Mouse (Mus musculus) mouse trophoblast stem cell (cell line): ENCODE measurements around the gene Homer1.

Experiments used
- in situ Hi-C, 2 experiments: fragments of 300-500 bp; cut with MseI, MboI; formaldehyde crosslinking; loops; 2 replicates in 1 of 2; 3 replicates in 1 of 2; pipeline ENCODE4 v1.15.1; 2025

The Homer1 gene

DNA sequence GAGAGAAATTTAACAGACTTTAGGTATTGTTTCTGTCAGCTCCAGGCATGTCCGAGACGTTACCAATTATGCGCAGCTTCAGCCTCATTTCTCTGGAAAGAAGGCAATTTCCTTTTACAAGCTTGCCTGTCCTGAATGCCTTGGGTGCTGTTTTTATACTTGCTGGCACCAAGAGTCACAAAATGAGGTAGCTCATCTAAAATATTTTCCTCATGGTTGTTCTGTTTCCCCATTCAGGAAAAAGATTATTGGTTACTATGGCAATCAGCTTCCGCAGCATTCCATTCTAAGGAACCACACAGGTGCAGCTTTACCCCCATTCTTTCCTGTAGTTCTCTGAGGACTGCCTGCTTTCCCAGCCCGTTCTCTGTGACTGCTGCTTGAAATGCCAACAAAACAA is at the start of gene Homer1:
Gene Homer1 (plus strand): TSS at position 320 of the 400 bp plus-strand sequence.
- in situ Hi-C loops, result no loop called here

DNA sequence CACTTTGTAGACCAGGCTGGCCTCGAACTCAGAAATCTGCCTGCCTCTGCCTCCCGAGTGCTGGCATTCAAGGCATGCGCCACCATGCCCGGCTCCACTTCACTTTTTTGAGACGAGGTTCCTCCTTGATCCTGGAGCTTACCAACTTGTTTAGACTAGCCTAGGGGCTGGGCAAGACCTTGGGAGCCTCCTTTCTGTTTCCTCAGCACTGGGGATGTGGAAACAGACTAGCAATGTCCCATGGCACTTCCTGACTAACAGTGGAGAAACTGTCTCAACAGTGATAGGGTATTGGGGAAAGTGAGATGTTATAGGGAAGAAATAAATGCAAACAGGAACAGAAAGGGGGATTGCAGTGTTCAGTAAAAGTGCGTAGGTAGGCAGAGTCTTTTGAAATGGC is 47.7 kb upstream of the Homer1 start:
- in situ Hi-C loops, result no loop called here

DNA sequence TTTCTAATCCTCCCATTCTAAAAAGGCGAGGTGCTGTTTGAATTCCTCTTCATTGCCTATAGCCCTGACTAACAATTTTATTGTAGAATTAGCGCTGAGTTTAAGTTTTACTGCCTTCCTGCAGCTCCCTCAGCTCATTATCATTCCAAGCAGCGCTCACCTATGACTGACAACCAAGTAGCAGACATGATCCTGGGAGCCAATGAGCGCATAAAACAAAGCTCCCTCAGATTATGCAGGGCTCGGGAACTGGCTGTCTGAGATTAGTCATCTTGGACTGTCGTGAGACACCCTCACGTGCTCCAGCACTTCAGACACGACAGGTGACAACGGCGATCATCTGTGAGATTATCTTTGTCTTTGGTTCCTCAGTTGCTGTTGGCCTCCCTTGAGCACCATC is 47.3 kb upstream of the Homer1 start:
- in situ Hi-C loops, result no loop called here

DNA sequence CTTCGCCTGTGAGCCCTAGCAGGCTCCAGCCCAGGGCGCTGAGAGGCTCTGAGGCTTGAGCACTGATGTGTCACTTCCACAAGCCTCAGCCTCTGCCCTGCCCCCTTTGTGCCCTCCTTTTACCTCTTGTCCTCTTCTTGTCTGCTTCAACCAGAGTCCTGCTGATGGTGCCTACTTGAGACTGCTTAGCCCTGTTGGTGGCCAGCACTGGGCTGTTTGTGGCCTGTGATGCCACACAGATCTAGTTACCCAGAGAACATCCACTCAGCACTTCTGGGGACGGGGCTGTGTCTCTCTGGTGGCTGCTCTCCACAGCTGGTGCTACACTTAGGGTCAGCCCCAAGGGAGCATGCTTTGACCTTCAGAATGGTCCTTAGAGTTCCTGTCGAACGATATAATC is 46.5 kb upstream of the Homer1 start:
- in situ Hi-C loops, result no loop called here

DNA sequence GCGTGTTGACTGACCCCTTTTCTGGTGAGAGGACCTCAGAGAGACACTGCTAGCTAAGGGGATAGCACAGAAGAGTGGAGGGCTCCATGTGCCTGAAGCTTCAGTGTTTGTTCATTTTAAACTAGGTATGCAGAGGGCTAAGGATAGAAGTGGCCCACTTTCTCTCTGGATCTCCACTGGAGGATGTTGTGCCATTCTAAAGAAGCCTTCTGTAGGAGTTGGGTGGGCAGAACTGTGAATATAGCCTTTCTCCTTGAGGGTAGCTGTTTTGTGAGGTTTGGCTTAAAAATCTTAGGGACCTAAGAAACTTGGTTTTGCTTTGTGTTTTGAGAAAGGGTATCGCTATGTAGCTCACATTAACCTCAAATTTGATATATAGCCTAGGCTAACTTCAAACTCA is 32.3 kb upstream of the Homer1 start:
- in situ Hi-C loops, result no loop called here

DNA sequence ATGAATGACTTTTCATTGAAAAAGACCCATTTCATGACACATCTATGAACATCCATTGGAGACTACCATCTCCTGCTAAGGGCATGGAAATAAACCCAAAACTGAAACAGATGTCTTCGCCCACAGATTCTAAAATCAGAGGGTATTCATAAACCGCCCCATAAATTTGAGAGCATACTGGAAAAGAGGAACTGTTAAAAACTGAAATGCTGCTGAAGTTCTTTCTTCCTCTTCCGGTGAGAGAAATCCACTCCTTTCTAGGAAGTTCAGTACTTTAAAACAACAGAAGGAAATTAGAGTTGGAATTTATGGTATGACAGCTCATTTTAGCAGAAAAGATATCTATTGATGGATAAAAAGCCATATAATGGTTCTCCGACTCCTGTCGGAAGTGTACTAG is 1.1 kb downstream of the Homer1 start:
- in situ Hi-C loops, result no loop called here

DNA sequence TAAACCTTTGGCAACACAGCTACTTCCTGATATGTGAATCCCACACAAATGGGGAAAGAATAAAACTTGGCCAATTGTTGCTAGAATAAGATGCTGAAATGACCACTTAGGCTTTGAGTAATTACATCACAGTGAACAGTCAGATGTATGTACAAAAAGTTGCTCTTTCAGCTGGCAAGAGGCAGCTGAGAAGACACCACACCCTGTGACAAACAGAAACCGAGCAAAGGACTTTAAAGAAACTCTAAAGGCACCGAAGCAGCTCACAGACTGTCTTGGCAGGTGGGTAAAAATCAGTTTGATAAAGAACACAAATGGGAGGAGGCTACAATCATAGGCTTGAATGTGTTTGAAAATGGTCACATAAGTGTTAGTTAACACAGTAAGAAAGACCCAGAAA is 1.6 kb downstream of the Homer1 start:
- in situ Hi-C loops, result no loop called here

DNA sequence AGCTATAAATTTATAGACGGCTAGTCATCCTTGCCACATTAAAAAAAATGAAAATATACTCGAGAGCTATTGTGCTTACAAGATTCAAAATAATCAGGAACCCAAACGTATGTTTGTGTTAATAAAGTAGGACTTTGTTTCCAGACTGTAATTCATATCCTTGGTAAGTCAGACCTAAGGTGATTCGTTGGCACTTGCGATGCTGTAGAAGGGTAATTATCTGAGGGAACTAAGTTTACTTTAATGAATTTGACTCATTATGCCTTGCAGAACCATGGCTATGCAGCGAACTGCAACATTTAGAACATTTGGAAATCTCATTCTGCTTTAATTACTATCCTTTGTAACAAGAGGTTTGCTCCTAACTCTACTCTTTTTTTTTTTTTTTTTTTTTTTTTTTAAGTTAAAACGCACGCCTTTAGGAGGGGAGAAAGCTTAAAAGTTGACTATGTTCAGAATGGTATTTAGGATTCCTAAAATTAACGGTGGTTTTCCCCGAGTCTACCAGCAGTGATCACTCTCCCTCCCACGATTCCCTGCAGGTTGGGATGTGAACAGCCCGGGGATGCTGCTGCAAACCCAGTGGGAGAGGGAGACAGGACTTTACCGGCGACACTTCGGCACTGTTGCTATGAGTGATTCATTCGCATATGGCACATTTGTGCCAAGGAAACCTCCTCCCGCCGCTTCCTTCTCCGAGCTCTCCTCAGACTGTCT is 3.6 kb downstream of the Homer1 start:
- in situ Hi-C loops, result no loop called here

DNA sequence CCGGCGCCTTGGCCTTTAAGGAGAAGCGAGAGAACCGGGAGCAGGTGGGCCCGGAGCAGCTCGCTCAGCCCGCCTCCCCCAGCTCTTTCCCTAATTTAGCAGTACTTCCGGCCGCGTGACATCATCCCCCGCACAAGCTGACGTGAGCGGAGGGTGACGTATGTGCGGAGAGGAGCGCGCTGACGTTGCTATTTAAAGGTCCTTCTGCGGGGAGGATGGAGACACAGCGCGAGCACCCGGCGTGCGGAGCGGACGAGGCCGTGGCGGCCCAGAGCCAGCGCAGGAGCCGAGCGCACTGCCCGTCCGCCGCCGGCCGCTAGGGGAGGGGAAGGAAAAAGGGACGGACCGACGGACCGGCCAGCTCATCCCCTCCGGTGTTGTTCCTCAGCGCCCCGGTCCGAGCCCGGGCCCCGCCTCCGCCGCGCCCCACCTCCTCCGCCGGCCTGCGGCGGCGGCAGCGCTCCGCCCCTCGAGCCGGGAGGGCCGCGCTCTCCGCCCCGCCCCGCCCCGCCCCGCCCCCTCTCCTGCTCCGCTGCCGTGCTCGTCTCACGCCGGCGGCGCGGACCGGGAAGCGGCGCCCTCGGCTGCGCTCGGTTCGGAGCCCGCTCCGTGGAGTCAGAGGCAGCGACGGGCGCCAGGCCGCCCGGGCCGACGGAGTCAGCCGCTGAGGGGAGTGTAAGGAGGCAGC is 4.3 kb downstream of the Homer1 start:
- in situ Hi-C loops, result no loop called here

DNA sequence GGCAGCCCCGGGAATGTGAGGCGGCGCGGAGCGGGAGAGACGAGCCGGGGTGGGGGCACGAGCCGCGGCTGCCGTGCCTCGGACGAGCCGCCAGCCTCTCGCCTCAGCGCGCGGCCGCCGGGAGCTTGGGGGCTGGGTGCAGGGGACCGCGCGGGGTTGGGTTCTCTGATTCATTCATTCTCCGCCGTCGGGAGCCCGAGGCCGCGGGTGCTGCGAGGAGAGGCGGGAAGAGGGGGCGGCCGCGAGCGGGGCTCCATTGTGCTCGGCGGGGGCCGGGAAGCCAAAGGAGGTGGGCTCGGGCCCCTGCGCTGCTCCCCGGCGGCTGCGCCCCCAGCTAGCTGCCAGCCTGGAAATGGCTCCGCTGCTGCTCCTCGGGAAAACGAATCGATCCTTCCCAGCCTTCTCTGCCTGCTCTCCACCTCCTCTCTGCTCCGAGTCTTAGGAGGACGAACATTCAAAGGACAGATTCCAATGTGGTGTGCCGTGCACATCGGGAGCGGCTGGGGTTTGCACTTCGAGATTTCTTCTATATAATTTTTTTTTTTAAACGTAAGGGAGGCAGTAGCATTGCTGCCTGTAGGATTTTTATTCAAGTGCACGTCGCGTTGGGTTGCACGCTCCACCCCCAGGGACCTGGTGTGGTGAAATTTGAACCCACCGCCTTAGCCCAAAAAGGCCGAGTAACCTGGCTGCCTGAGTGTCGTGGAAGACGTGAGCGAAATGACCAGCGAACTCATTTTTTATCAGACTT is 5.0 kb downstream of the Homer1 start:
- in situ Hi-C loops, result no loop called here

DNA sequence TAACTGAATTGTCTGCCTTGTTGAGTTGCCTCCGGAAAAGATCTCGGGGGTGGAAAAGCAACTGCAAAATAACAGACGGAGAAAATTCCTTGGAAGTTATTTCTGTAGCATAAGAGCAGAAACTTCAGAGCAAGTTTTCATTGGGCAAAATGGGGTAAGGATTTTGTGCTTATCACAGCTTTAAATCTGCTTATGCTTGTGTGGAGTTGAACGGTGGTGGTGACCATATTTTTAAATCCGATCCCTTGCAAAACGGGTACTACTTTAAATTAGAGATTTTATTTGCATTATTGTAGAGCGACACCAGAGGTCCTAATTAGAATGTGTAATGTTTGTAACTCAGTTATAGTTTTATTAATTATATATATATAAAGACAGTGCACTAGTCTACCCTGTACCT is 5.7 kb downstream of the Homer1 start:
- in situ Hi-C loops, result no loop called here

DNA sequence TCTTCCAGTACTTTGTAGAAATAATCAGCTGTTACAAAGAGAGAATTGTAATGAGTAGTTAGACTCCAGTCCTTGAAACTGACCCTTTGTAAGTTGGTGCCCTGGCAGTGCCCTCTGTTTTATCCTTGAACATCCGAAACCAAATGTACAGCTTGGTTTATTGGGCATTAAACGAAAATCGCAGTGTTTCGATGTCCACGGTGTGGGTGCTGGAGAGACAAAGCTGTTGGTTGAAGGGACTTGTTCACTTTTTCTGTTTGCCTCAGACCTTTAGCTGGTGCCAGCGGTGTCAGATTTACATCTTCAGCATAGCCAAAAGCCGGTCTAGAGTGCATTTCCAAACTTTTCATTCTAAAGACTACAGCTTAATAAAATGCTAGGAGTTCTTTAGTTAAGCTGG is 6.2 kb downstream of the Homer1 start:
- in situ Hi-C loops, result no loop called here

DNA sequence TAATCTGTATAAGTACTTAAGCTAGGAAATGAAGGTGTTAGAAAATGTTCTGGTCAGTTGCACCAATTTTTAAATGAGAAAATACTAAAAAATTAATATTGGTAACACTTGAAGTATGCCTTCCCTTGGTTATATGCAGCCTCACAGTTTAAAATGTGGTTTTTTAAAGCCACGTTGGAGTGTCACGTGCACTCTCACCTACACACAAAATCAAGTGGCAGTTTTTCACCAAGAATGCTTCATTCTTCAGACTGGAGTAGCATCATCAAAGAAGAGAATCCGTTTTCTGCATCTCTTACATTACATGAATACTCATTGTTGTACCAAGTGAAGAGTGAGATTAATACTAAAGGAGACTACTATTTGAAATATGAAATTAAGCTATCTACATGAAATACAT is 7.1 kb downstream of the Homer1 start:
- in situ Hi-C loops, result no loop called here

DNA sequence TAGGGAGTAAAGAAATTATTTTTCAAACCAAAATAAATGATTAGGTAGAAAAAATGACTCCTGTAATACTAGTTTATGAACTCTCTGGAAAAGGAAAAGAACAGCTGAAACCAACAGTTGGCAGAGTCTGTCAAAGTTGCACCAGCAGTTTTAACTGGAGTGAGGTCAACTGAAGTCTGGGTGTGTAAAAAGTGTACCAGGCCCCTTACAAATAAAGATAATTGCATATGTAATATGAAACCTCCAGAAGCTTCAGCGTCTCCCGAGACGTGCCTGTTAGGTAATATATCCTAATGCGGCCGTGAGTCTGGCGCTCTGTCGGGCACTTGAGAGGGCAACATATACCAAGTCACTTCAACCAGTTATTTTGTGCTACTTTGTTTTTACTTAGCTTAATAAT is 8.3 kb downstream of the Homer1 start:
- in situ Hi-C loops, result no loop called here

DNA sequence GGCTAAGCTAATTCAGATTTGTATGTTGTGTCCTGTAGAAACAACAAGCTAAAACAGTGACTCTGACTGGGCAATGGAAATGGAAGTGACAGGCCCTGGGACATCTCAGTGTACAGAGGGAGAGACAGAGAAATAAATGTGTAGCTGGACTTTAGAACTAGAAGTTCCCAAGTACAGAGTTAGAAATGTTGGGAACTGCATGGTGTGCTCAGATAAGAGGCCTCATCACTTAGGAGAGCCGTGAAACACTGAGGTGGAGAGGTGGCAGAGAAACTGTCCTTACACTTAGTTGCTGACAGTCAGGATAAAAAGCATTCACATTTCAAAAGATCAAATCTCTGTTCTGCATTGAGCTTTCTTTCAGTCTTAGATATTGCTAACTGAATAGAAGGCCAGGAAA is 9.9 kb downstream of the Homer1 start:
- in situ Hi-C loops, result no loop called here

DNA sequence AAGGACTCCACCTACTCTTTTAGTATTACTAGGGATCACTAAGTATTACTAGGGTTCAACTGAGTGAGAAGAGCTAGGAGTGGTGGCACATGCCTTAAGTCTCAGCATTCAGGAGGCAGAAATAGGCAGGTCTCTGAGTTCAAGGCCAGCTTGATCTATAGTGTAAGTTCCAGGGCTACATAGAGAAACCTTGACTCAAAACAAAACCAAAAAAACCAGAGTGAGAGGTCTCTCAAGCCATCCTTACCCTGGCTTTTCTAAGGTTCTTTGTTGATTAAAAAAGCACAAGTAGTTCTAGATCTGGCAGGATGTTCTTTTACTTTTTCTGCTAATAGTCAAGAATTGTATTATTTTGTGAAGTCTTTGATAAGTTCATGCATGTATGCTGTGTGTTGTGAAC is 13.1 kb downstream of the Homer1 start:
- in situ Hi-C loops, result no loop called here

DNA sequence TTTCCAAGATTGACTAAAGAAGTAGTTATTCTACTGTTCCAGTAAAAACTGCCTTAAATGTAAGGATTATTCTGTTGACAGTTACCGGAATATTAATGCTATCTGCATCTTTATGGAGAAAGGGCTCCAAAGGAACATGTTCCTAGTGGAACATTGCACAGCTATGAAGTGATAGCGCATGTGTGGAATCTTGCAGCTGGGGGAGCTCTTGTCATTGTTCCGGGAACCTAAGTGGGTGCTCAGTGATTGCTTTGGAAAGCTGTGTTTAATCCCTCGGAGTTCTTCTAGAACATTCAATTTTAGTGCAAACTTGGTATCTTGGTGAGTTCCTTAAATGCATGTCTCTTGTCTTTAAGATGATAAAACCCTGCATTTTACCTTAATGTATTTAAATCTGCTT is 14.9 kb downstream of the Homer1 start:
- in situ Hi-C loops, result no loop called here

DNA sequence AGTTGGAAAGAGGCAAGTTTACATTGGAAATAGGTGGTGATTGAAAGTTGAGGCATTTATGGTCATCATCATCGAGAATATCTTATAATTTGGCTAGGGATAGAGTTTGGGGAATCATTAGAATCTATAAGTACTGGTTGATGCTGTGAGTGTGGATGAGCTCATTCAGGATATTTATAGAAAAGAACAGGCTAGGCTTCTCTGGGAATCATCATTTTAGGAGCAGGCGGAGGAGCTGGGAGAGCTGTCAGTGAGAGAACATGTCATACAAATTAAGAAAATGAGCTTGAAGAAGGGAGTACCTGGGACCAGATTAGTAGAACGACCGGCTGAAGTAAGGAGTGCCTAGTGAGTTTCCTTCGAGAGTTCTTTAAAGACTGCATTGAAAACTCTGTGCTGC is 20.7 kb downstream of the Homer1 start:
- in situ Hi-C loops, result no loop called here

DNA sequence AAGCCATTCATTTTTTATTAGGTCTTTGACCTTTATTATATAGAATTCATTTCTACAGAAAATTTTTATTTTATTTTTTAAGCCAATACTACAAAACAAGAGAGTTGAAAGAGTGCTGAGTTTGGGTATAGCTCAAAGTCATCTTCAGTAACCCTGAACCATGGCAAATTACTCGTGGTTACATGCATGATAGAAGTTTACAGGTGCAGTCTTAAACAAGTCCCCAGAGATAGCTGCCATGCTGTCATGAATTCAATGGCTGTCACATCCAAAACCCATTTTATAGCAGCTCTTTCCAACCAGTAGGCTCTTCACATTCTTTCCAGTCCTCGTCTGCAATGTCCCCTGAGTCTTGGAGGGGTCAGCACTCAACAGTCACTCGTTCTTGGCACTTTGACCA is 26.9 kb downstream of the Homer1 start:
- in situ Hi-C loops, result no loop called here

DNA sequence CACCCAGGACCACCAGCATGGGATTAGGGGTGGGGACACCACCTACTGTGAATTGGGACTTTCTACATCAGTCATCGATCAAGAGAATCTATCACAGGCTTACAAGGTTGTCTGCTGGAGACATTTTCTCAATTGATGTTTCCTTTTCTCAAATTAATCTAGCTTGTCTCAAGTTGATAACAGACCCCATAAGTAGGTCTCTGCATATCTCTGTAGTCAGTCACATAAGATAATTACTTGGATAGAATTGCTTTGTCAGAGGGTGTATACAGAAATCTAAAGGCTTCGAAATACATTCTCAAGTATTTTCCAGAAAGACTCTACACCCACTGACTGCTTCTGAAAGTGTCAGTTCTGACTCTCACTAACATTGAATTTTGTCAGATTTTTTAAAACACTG is 32.3 kb downstream of the Homer1 start:
- in situ Hi-C loops, result no loop called here

DNA sequence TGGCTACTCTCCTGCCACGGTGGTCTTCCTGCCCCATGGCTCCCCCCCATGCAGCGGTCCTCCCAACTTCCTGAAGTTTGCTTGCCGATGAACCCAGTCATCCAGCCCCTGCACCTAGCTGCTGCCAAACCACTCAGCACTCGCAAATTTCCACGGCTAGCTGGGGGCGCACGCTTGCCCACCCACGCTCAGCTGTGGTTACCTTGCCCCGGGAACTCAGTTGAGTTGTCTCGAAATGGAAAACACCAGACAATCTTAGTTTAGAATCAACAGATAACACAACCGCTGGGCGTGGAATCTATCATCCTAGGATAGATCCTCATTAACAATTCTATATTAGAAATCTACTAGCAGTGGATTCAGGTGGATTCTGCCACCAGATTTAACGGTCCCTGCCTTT is 33.1 kb downstream of the Homer1 start:
- in situ Hi-C loops, result no loop called here

DNA sequence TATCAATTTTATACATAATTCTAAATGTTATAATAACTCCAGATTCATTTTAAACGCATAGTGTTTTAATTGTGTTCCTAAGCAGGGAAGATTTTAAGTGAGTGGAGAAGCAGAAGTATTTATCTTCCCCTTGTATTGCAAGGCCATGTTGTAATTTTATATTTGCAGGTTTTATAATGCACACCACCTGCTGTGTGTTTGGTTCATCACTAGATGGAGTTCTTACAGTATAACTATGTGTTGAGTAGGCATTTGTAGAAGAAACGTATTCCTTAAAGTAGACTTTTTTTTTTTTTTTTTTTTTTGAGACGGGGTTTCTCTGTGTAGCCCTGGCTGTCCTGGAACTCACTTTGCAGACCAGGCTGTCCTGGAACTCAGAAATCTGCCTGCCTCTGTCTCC is 35.9 kb downstream of the Homer1 start:
- in situ Hi-C loops, result no loop called here

DNA sequence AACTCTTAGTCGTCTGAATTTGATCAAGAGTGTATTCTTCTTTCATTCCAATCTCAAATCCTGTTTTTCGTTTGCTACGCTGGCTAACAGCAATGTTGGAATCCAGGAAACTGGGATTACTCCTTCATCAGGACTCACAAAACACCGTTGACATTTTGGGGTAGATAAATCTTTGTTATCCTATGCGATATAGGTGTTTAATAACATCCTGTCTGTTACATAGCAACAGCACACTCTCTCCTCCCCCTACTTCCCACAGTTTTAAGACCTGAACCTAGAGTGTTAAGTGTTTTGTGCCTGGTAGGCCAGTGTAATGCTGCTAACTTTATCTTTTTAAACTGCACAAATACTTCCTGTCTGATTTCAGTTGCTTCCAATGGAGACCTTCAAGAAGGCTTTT is 39.0 kb downstream of the Homer1 start:
- in situ Hi-C loops, result no loop called here
